Mouse (Mus musculus) olfactory bulb, adult 2 months (tissue): ENCODE results near the gene Foxk1. TPM values are rescaled to one million over a fixed set of nuclear protein-coding genes. Genes with fewer than 3 reads are reported as not detected.

Experiments used
- H3K27ac ChIP-seq: fragments of 200-500 bp; 2 replicates; pipeline ENCODE4 v1.5.1; 2012; ENCODE audit warnings: low read depth, low read length; ENCODE audit not compliant: insufficient read depth
- H3K4me1 ChIP-seq: fragments of 200-500 bp; 2 replicates; pipeline ENCODE4 v1.6.1; 2012; ENCODE audit warnings: low read length; ENCODE audit not compliant: control insufficient read depth, insufficient read depth
- H3K4me3 ChIP-seq: fragments of 200-500 bp; 2 replicates; pipeline ENCODE4 v1.5.1; 2012; ENCODE audit warnings: mild to moderate bottlenecking, low read depth, low read length, moderate library complexity; ENCODE audit not compliant: insufficient read depth
- CTCF ChIP-seq: fragments of 200-500 bp; IDR thresholded peaks from 2 replicates; pipeline ENCODE4 v1.5.1; 2012; ENCODE audit warnings: low read depth, mild to moderate bottlenecking, low read length, moderate library complexity; ENCODE audit not compliant: insufficient read depth
- POLR2A ChIP-seq: fragments of 200-500 bp; IDR thresholded peaks from 2 replicates; pipeline ENCODE4 v1.6.1; 2012; ENCODE audit warnings: mild to moderate bottlenecking, low read depth, low read length, moderate library complexity; ENCODE audit not compliant: insufficient read depth
- WGBS: fragments of 180-500 bp; shearing (Covaris S2); methylation state at CpG from one replicate; pipeline ENCODE4 v1.1.7; 2018; 5-methylcytosine and 5-hydroxymethylcytosine counted together
- polyA plus RNA-seq: library from polyadenylated mRNA; stranded (reverse); fragments of >200 nt; gene quantifications from 2 replicates; pipeline ENCODE4 v1.2.4, GENCODE M21; 2012; ENCODE audit warnings: low replicate concordance; ENCODE audit not compliant: missing spikeins, insufficient read depth, insufficient read length

Gene Foxk1
- polyA plus RNA-seq, 1 experiment, result not detected

DNA sequence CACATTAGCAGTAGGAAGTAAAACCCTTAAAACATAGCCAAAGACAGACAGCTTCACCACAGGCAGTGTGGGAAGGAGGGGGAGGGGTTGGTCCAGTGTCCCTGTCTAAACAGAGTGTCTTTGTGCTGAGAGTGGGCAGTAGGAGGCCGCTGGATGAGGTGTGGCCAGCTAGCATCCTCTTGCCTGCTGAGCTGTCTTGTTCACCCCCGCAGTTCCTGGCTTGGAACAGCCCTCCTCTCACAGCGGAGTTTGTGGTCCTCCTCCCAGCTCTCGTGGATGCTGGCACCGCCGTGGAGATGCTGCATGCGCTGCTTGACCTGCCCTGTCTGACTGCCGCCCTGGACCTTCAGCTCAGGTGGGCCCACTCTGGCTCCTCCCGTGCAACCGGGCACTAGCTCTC lies 72.4 kb downstream of the Foxk1 start:
- no peak for TF ChIP-seq CTCF
- TF ChIP-seq POLR2A, result no peak
- no peak overlapping the region for H3K27ac ChIP-seq
- no peak overlapping the region for H3K4me3 ChIP-seq
- WGBS, result 30% methylated on average over 10 of the region's 10 CpGs
- peaks cover 25% of the 10 kb centered on the region for H3K4me1 ChIP-seq

DNA sequence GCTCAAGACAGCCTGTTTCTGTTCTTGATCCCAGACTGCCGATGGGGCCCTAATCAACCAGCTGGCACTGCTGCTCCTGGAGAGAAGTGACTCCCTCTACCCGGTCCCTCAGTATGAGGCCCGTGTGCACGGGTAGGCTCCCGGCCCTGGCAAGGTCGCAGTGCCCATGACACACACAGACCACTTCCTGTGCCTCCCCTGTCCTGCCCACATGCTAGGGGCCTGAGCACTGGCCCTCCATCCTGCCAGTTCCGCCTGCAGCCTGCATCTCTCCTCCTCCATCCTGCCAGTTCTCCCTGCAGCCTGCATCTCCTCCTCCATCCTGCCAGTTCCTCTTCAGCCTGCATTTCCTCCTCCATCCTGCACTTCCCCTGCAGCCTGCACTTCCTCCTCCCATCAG lies 74.4 kb downstream of the Foxk1 start:
- no peak for TF ChIP-seq CTCF
- TF ChIP-seq POLR2A, result no peak
- Histone ChIP-seq H3K4me3 (no peak overlapping the region), H3K27ac (no peak overlapping the region), H3K4me1 (peaks cover 32% of the 10 kb centered on the region)
- WGBS, result 66% methylated on average over 7 of the region's 7 CpGs

DNA sequence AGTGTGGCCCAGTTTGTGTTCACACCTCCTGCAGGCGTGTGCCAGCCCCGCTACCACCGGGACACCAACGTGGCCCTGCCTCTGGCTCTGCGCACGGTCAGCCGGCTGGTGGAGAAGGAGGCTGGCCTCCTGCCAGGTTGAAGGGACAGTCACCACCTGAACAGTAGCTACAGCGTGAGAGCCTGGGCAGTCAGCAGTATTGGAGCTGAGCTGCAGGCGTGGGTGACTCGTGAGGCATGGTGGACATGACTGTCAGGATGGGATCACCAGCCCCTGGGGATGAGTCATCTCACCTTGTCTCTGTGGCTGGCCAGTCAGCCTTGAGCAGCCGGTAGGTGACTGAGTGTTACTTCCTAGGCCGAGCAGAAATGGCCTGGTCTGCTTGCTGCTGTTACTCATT lies 76.0 kb downstream of the Foxk1 start:
- no peak for TF ChIP-seq POLR2A
- TF ChIP-seq CTCF, result no peak
- no peak overlapping the region for H3K27ac ChIP-seq
- no peak overlapping the region for H3K4me3 ChIP-seq
- 85% methylated on average over 12 of the region's 12 CpGs for WGBS
- H3K4me1 ChIP-seq, result peaks cover 32% of the 10 kb centered on the region

DNA sequence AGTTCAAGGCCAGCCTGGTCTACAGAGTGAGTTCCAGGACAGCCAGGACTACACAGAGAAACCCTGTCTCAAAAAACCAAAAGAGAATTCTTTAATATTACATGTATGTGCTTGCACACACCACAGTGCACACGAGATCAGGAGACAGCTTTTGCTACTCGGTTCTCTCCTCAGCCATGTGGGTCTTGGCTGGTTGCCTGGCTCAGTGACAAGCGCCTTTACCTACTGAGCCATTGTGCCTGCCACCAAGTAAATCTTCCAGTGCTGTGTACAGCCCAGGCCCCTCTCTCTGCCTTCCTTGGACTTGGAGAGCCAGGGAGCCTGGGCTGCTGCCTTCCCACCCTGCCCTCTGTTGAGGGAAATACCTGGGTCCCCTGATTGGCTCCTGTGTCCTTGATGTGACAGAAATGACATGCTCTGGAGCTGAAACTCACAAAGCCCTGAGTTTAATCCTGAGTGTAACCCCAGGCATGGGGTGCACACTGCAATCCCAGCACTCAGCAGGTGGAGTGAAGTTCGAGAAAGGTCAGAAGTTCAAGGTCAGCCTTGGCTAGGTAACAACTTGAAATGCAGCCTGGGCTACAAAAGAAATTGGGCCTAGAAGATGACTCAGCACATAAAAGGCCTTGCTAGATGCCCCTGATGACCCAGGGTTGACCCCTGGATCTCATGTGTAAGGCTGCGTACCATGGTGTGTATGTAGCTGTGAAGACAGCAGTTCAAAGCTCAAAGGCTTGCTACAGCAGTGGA lies 76.7 kb downstream of the Foxk1 start:
- TF ChIP-seq CTCF, result no peak
- no peak for TF ChIP-seq POLR2A
- no peak overlapping the region for H3K27ac ChIP-seq
- no peak overlapping the region for H3K4me3 ChIP-seq
- peaks cover 32% of the 10 kb centered on the region for H3K4me1 ChIP-seq
- 79% methylated on average over 5 of the region's 5 CpGs for WGBS

DNA sequence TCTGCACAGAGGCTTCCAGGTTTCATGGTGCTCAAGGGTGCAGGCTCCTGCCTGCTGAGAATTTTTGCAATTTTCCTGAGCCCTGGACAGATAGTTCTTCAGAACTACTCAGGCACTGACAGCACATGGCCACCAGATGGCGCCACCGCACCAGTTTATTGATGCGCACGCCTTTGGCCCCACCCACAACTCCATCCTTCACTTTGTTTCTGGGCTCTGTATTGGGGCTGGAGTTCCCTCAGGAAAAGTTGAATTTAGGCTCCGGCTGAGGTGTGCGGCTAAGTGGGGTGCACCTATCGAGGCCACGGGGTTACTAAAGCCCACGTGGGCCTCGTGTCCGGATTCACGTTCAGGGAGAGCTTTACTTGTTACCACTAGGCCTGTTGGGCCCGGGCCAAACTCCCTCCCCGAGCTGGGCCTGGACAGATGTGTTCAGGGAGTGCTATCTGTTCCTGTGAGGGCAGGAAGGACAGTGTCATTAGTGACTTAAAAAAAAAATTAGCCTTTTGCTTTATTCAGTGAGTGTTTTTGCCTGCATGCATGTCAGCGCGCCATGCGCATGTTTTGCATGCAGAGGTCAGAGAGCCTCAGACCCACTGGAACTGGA lies 77.6 kb downstream of the Foxk1 start:
- H3K4me1 ChIP-seq, result peaks cover 26% of the 10 kb centered on the region
- 29% methylated on average over 17 of the region's 17 CpGs for WGBS
- peak; percentile 74 for TF ChIP-seq CTCF
- TF ChIP-seq POLR2A, result no peak
- H3K27ac ChIP-seq, result no peak overlapping the region
- H3K4me3 ChIP-seq, result no peak overlapping the region

DNA sequence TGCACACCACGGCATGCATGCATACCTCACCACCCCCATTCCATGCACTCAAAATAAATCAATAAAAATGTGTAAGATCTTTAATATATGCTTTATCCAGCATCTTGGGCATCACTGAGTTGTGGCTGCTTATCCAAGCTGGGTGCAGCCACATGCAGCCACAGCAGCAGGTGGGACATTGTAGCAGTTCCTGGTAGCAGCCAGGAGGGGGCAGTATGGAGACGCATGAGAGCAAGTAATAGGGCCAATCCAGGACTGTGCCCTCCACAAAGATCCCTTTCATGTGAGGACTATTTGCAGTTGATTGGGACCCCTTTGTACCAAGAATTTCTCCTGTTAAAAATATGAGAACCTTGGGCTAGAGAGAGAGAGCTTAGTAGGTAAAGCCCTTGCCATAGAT lies 81.2 kb downstream of the Foxk1 start:
- no peak overlapping the region for H3K27ac ChIP-seq
- 64% methylated on average over 2 of the region's 2 CpGs for WGBS
- peaks cover 7% of the 10 kb centered on the region; the same call in 1 of the 2 replicates for H3K4me1 ChIP-seq
- TF ChIP-seq CTCF (no peak), POLR2A (no peak)
- H3K4me3 ChIP-seq, result no peak overlapping the region

DNA sequence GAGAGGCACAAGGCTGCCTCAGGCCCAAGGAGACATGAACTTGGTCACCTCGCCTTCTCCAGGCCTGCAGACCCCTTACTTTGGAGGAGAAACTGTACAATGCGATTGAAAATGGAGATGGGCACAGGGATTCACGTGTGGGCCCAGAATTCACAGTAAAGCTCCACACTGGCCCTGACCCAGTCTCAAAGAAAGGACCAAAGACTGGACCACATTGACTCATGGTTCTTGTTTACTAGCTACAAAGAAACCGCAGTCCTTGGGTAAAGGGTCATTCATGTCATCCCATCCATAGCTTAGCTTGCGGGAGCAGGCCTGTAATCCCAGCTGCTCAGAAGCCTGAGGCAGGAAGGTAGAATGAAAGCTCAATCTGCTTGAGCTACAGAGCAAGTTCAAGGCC lies 82.3 kb downstream of the Foxk1 start:
- Histone ChIP-seq H3K4me1 (peaks cover 7% of the 10 kb centered on the region; the same call in 1 of the 2 replicates), H3K4me3 (no peak overlapping the region), H3K27ac (no peak overlapping the region)
- 91% methylated on average over 5 of the region's 5 CpGs for WGBS
- TF ChIP-seq CTCF, result no peak
- no peak for TF ChIP-seq POLR2A

DNA sequence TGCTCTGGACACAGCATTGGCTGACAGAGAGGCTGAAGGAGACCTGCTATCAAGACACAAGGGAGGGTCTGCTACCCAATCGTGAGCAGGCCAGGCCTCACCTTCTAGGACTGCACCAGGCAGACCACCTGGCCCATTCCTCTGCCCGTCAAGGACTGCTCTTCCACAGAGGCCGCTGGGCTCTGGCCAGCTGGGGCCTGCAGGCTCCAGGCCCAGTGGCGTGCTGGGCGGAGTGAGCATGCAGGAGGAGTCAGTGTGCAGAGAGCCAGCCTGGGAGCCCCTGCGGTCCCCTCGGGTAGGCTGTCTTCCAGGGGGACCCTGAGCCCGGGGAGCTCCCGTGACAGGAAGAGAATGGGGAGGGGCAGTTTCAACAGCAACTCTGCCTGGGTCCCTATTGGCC lies 85.4 kb downstream of the Foxk1 start:
- TF ChIP-seq POLR2A, result no peak
- Histone ChIP-seq H3K27ac (no peak overlapping the region), H3K4me3 (no peak overlapping the region), H3K4me1 (0 out of 2 replicates have a peak, but pooled peaks cover 3% of the 10 kb centered on the region)
- WGBS, result 63% methylated on average over 9 of the region's 9 CpGs

DNA sequence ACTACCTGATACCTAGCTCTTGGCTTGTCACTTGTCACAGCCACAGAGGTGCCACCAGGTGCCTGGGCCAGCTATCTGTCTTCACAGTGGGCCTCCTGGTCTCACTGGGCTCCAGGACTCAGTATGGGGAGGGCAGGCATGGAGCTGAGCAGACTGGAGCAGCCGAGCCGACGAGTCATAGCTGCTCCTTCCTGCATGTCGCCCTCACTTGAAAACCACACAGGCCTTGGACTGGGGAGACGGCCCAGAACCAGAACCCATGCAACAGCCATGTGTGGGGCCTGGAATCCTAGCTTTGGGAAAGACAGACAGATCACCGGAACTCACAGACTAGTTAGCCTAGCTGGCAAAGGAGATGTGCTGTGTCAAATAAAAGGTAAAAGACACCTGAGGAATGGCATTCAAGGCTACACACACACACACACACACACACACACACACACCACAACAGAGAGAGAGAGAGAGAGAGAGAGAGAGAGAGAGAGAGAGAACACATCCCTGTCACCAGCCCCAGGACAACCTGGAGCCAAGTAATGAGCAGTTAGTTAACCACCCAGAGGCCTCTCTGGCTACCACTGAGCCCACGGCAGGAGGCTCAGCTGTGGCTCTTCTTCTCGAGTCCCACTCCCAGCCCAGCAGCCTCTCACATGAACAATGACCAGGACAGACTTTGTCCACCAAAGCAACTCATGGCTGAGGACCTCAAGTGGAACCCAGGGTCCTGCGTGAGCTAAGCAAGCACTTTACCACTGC lies 88.8 kb downstream of the Foxk1 start:
- Histone ChIP-seq H3K4me3 (no peak overlapping the region), H3K4me1 (peaks cover 5% of the 10 kb centered on the region; the same call in 1 of the 2 replicates), H3K27ac (no peak overlapping the region)
- 71% methylated on average over 9 of the region's 9 CpGs for WGBS
- TF ChIP-seq POLR2A (no peak), CTCF (no peak)
